Mouse (Mus musculus) erythroblast, embryonic 14.5 days (primary cell): ENCODE data around the gene Zfp655. TPM values are rescaled to one million over a fixed set of nuclear protein-coding genes. Genes with fewer than 3 reads are reported as not detected.
A peak's percentile ranks its signal among the peaks of the same experiment; 100 is the strongest.
"Not testable (repeated sequence)": the region's sequence is repeated elsewhere in the genome, so short reads cannot be mapped to it uniquely, and the experiment has no call there.

Source experiments
- H3K27me3 ChIP-seq: 2 replicates; pipeline ENCODE4 v1.6.1; 2012; ENCODE audit warnings: inconsistent platforms; ENCODE audit not compliant: control insufficient read depth
- H3K36me3 ChIP-seq: 2 replicates; pipeline ENCODE4 v1.6.1; 2012; ENCODE audit warnings: mild to moderate bottlenecking, inconsistent platforms; ENCODE audit not compliant: control insufficient read depth
- H3K4me1 ChIP-seq: 2 replicates; pipeline ENCODE4 v1.6.1; 2012; ENCODE audit warnings: inconsistent platforms; ENCODE audit not compliant: control insufficient read depth
- H3K4me3 ChIP-seq: replicated peaks from 2 replicates; pipeline ENCODE3; 2012; ENCODE audit warnings: moderate library complexity, mild to moderate bottlenecking, inconsistent platforms
- H3K9me3 ChIP-seq: 2 replicates; pipeline ENCODE4 v1.6.1; 2012; ENCODE audit warnings: low read length, inconsistent platforms, mixed read lengths; ENCODE audit not compliant: control insufficient read depth
- GATA1 ChIP-seq: IDR thresholded peaks from 2 replicates; pipeline ENCODE4 v1.6.1; 2012; ENCODE audit warnings: low read length, inconsistent platforms, mixed read lengths
- TAL1 ChIP-seq: IDR thresholded peaks from 3 replicates; pipeline ENCODE4 v1.6.1; 2012; ENCODE audit warnings: low read length, inconsistent platforms, mixed read lengths
- polyA plus RNA-seq: library from polyadenylated mRNA; stranded (reverse); fragments of >175 nt; gene quantifications from 2 replicates; pipeline ENCODE4 v1.2.3, GENCODE M21; 2012

Zfp655 gene
- polyA plus RNA-seq, 1 experiment, result 1.1 TPM

DNA sequence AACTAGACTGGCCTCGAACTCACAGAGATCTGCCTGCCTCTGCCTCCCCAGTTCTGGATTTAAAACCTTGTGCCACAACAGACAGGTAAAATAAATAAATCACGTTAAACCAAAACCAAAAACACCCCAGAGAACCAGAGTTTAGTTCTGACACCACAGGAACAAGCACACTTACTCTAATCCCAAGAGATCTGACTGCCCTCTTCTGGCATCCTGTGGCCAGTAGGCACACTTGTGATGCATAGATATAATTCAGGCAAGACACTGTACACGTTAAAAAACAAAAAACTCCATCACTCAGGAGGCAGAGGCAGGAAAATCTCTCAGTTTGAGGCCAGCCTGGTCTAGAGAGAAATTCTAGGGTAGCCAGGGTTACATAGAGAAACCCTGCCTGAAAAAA lies 29.1 kb upstream of the Zfp655 start:
- TF ChIP-seq TAL1, result no peak
- no peak for TF ChIP-seq GATA1
- H3K4me1 ChIP-seq, result peaks cover 59% of the 10 kb centered on the region
- peaks cover 32% of the 10 kb centered on the region for H3K36me3 ChIP-seq
- 0 out of 2 replicates have a peak, but pooled peaks cover 2% of the 10 kb centered on the region for H3K9me3 ChIP-seq
- H3K4me3 ChIP-seq, result no peak overlapping the region
- H3K27me3 ChIP-seq, result no peaks in the 10 kb centered on the region

DNA sequence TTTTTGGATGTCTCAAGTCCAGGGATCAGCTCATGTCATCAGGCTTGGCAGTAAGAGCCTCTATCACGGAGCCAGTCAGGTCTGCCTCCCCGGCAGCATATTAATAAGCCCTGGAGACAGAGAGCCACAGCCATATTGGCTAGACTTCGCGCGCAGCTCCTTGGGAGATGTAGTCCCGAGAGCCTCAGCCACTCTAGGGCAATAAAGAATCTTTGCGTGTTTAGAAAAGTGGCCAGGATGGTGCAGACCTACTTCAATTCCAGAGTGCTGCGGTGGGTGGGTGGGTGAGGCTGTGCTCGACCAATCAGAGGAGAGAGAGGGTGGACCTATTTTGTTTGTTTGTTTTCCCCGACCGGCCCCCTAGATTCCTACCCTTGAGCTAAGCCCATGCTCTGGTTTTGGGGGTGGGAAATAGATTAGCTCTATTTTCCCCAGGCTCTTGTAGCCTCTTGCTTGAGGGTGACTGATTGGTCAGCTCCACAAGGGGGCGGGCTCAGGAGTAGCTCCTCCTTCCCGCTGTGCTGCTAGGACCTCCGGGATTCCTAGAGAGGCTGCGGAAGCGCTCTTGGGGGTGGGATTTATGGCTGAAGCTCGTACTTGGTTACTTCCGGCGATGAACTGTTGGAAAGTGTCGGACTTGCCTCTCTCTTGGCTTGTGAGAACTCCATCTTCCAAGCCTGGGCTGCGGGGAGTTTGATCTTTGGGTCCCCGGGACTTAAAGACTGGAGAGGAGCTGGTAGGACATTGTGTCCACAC lies 27.4 kb upstream of the Zfp655 start, which contains the start of gene Zkscan5:
Zkscan5 (plus strand) TSS at position 627 of the 756 bp plus-strand sequence.
- Histone ChIP-seq H3K9me3 (0 out of 2 replicates have a peak, but pooled peaks cover 2% of the 10 kb centered on the region), H3K36me3 (peaks cover 27% of the 10 kb centered on the region), H3K4me3 (peak within 1 kb of the TSS; percentile 86), H3K27me3 (no peaks in the 10 kb centered on the region), H3K4me1 (peaks cover 59% of the 10 kb centered on the region)
- TF ChIP-seq TAL1 (no peak), GATA1 (no peak)

DNA sequence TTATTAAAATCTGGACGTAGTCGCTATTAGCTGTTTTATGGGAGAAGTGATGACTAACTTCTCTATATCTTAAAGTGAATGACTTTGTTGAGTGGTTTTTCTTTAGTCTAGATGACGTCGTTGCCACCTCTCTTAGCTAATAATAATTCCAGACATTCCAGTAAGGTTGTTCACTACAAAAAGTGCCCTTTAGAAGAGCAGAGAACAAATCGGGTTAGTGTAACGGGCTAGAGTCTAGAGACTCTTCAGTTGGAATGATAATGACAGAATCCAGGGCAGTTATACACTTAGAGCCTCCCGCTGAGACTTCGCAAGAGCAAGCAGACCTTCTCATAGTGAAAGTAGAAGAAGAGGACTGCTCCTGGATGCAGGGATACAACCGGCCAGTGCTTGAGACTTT lies 26.5 kb upstream of the Zfp655 start:
- H3K27me3 ChIP-seq, result no peaks in the 10 kb centered on the region
- H3K4me3 ChIP-seq, result peak overlapping the region; percentile 86
- peaks cover 54% of the 10 kb centered on the region for H3K4me1 ChIP-seq
- 0 out of 2 replicates have a peak, but pooled peaks cover 2% of the 10 kb centered on the region for H3K9me3 ChIP-seq
- peaks cover 24% of the 10 kb centered on the region for H3K36me3 ChIP-seq
- TF ChIP-seq TAL1 (no peak), GATA1 (no peak)

DNA sequence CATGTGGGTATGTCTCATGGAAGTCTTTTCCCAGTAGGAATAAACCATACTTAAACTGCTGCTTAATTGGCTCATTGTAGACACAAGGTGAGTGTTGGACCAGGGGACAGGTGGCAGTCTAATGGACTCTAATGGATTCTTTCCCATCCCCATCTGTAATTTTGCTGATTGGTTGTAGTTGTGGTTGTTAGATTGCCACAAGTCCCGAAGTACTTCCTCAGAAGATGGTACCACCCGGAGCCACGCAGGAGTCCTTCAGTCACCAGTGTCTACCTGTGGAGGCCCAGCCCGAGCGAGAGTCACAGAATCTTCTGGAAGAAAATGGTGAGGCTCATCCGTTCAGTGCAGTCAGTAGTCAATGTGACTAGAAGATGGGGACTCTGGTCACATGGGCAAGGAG lies 24.1 kb upstream of the Zfp655 start:
- TF ChIP-seq TAL1 (no peak), GATA1 (no peak)
- Histone ChIP-seq H3K27me3 (no peaks in the 10 kb centered on the region), H3K36me3 (peaks cover 42% of the 10 kb centered on the region), H3K4me1 (peaks cover 38% of the 10 kb centered on the region), H3K9me3 (0 out of 2 replicates have a peak, but pooled peaks cover 2% of the 10 kb centered on the region), H3K4me3 (no peak overlapping the region)

DNA sequence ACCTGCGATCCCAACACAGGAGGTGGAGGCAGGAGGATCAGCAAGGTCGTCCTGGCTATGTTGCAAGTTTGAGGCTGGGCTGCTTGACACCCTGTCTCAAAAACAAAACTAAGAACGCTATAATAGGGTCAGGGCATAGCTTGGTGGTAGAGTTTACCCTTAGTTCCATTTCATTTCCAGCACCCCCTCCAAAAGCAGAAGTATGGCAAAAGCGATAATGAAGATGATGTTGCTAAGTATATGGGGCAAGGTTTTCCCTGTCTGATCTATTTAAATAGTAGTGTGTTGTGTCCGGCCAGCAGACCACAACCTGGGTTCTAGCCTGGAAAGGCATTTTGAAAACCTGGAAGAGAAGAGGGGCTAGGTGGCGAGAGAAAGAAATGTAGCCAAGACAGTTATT lies 23.6 kb upstream of the Zfp655 start:
- TF ChIP-seq TAL1 (no peak), GATA1 (no peak)
- Histone ChIP-seq H3K4me3 (no peak overlapping the region), H3K27me3 (no peaks in the 10 kb centered on the region), H3K36me3 (peaks cover 48% of the 10 kb centered on the region), H3K4me1 (peaks cover 33% of the 10 kb centered on the region), H3K9me3 (0 out of 2 replicates have a peak, but pooled peaks cover 2% of the 10 kb centered on the region)

DNA sequence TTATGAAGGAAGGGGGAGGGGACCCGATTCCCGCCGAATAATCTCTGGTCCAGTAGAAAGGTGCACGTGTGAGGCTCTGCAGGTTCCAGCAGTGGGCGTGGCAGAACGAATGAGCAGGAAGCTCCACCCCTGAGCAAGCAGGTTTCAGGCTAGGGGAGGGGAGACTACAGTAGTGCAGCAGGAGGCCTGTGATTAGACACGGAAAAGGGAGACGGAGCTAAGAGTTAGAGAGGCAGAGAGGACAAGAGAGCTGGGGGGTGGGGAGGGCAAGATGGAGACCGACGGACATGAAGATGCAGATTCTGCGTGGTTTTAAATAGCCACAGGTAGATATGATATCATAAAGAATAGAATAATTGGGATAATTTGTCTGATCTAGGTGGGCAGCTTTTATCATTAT lies 23.1 kb upstream of the Zfp655 start:
- not testable (repeated sequence) for H3K9me3 ChIP-seq, H3K27me3 ChIP-seq, H3K4me3 ChIP-seq
- H3K4me1 ChIP-seq, result peaks cover 28% of the 10 kb centered on the region
- peaks cover 52% of the 10 kb centered on the region for H3K36me3 ChIP-seq

DNA sequence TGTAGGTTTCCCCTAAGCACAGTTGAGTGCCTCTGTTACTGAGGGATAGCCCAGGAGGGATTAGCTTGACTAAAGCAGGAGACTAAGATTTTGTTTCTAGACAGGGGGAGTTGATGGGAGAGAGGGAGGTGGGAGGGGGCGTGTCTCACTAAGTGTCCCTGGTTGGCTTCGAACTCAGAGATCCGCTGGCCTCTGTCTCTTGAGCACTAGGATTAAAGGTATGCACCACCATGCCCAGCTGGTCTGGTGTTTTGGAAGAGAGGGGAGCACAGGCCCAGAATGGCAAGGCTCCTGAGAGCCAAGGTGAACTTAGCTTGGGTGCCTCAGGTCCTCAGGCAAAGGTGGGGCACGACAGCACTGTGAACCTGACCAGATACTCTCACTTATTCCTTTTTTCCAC lies 20.2 kb upstream of the Zfp655 start:
- Histone ChIP-seq H3K27me3 (no peaks in the 10 kb centered on the region), H3K36me3 (peaks cover 70% of the 10 kb centered on the region), H3K4me3 (no peak overlapping the region), H3K4me1 (peaks cover 7% of the 10 kb centered on the region), H3K9me3 (0 out of 2 replicates have a peak, but pooled peaks cover 2% of the 10 kb centered on the region)
- no peak for TF ChIP-seq TAL1
- TF ChIP-seq GATA1, result no peak

DNA sequence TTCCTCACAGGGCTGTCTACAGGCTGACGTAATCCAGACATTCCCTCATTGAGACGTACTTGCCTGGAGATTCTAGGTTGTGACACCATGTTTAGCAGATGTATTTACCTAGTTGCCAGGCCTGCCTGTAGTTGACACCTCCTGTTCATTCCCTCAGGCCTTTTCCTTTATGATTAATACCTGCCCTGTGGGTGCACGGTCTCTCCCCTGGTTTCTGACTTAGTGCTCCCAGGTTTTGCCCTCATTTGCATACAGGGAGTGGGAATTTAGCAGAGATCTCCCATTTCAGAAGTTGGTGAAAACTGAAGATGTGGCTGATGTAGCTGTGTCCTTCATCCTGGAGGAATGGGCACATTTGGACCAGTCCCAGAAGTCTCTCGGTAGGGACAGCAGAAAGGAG lies 19.3 kb upstream of the Zfp655 start:
- peaks cover 67% of the 10 kb centered on the region for H3K36me3 ChIP-seq

DNA sequence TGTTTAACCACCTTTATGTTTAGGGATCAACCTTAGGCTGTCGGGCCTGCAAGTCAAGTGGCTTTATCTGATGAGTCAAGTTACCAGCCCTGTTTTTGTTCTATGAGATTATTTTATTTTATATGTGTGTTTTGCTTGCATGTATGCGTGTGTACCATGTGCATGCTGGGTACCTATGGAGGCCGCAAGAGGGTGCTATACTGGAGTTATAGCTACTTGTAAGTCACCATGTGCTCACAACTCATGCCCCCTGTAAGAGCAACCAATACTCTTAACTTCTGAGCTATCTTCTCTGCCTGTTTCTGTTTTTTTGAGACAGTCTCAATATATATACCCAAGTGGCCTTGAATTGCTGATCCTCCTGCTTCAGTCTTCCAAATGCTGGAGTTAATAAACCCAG lies 18.0 kb upstream of the Zfp655 start:
- H3K4me1 ChIP-seq, result peaks cover under 1% of the 10 kb centered on the region
- no peak overlapping the region for H3K4me3 ChIP-seq
- no peak for TF ChIP-seq GATA1
- no peak for TF ChIP-seq TAL1
- H3K36me3 ChIP-seq, result peaks cover 64% of the 10 kb centered on the region
- no peaks in the 10 kb centered on the region for H3K9me3 ChIP-seq
- H3K27me3 ChIP-seq, result no peaks in the 10 kb centered on the region

More for the DNA sequence above, 19.3 kb upstream of the Zfp655 start:
- Histone ChIP-seq H3K4me1 (peaks cover 7% of the 10 kb centered on the region), H3K4me3 (no peak overlapping the region), H3K27me3 (no peaks in the 10 kb centered on the region), H3K9me3 (no peaks in the 10 kb centered on the region)
- TF ChIP-seq GATA1 (no peak), TAL1 (no peak)
